Mouse (Mus musculus): Measurements from ENCODE around the gene Zfp82. TPM values are rescaled to one million over a fixed set of nuclear protein-coding genes. Genes with fewer than 3 reads are reported as not detected.

The Zfp82 gene
- polyA plus RNA-seq, 1 experiment from 2014 or later: 4.2 TPM

Small RNAs within 50 kb of the gene (microRNA-seq; reads per million reads assigned to microRNA genes)
- gene Gm23368: not detected

Other genes starting within 250 kb of the Zfp82 start
- gene Zfp940, start 219.2 kb downstream of the Zfp82 start, polyA plus RNA-seq (2014; fragmentation: Nextera tagmentation; extraction: Ambion mirVana): 1.8 and 2.3 TPM in 2 replicates
- 3.8 and 4.0 TPM in 2 replicates for gene Zfp420, start 212.9 kb downstream of the Zfp82 start, polyA plus RNA-seq (2014; fragmentation: Nextera tagmentation; extraction: Ambion mirVana)
- gene Zfp27, start 166.3 kb downstream of the Zfp82 start, polyA plus RNA-seq (2014; fragmentation: Nextera tagmentation; extraction: Ambion mirVana): 8.7 and 9.2 TPM in 2 replicates
- gene Zfp383, start 164.7 kb downstream of the Zfp82 start, polyA plus RNA-seq (2014; fragmentation: Nextera tagmentation; extraction: Ambion mirVana): 4.1 and 4.2 TPM in 2 replicates
- gene Zfp74, start 118.8 kb downstream of the Zfp82 start, polyA plus RNA-seq (2014; fragmentation: Nextera tagmentation; extraction: Ambion mirVana): 8.0 and 8.6 TPM in 2 replicates
- gene Zfp568, start 88.9 kb downstream of the Zfp82 start, polyA plus RNA-seq (2014; fragmentation: Nextera tagmentation; extraction: Ambion mirVana): 23.7 and 27.4 TPM in 2 replicates
- gene Zfp14, start 21.5 kb downstream of the Zfp82 start, polyA plus RNA-seq (2014; fragmentation: Nextera tagmentation; extraction: Ambion mirVana): 4.0 and 4.8 TPM in 2 replicates
- gene Gm26920, start 17.5 kb upstream of the Zfp82 start, polyA plus RNA-seq (2014; fragmentation: Nextera tagmentation; extraction: Ambion mirVana): 0.70 TPM in 1 of 2 replicates, not detected in the other
- gene Zfp566, start 17.6 kb upstream of the Zfp82 start, polyA plus RNA-seq (2014; fragmentation: Nextera tagmentation; extraction: Ambion mirVana): 5.2 and 6.4 TPM in 2 replicates
- 85.2 and 91.3 TPM in 2 replicates for gene Zfp260, start 21.9 kb upstream of the Zfp82 start, polyA plus RNA-seq (2014; fragmentation: Nextera tagmentation; extraction: Ambion mirVana)
- gene Zfp382, start 49.0 kb upstream of the Zfp82 start, polyA plus RNA-seq (2014; fragmentation: Nextera tagmentation; extraction: Ambion mirVana): 6.4 and 8.5 TPM in 2 replicates
- gene Zfp146, start 96.8 kb upstream of the Zfp82 start, polyA plus RNA-seq (2014; fragmentation: Nextera tagmentation; extraction: Ambion mirVana): 7.2 and 9.0 TPM in 2 replicates
- gene Cox7a1, start 111.2 kb upstream of the Zfp82 start, polyA plus RNA-seq (2014; fragmentation: Nextera tagmentation; extraction: Ambion mirVana): 544 and 589 TPM in 2 replicates
- gene Capns1, start 125.9 kb upstream of the Zfp82 start, polyA plus RNA-seq (2014; fragmentation: Nextera tagmentation; extraction: Ambion mirVana): 63.0 and 73.7 TPM in 2 replicates
- gene Polr2i, start 159.0 kb upstream of the Zfp82 start, polyA plus RNA-seq (2014; fragmentation: Nextera tagmentation; extraction: Ambion mirVana): 126 and 145 TPM in 2 replicates
- 137 and 144 TPM in 2 replicates for gene Tbcb, start 159.4 kb upstream of the Zfp82 start, polyA plus RNA-seq (2014; fragmentation: Nextera tagmentation; extraction: Ambion mirVana)
- not detected in 2 replicates for gene Ovol3, start 162.8 kb upstream of the Zfp82 start, polyA plus RNA-seq (2014; fragmentation: Nextera tagmentation; extraction: Ambion mirVana)
- gene Thap8, start 207.2 kb upstream of the Zfp82 start, polyA plus RNA-seq (2014; fragmentation: Nextera tagmentation; extraction: Ambion mirVana): 0.35 and 0.72 TPM in 2 replicates
- 8.7 and 9.4 TPM in 2 replicates for gene Wdr62, start 207.5 kb upstream of the Zfp82 start, polyA plus RNA-seq (2014; fragmentation: Nextera tagmentation; extraction: Ambion mirVana)
- 10.1 and 12.8 TPM in 2 replicates for gene Clip3, start 218.8 kb upstream of the Zfp82 start, polyA plus RNA-seq (2014; fragmentation: Nextera tagmentation; extraction: Ambion mirVana)
- 68.9 and 70.6 TPM in 2 replicates for gene Alkbh6, start 235.8 kb upstream of the Zfp82 start, polyA plus RNA-seq (2014; fragmentation: Nextera tagmentation; extraction: Ambion mirVana)
- 8.1 and 13.0 TPM in 2 replicates for gene Syne4, start 241.9 kb upstream of the Zfp82 start, polyA plus RNA-seq (2014; fragmentation: Nextera tagmentation; extraction: Ambion mirVana)
- gene E130208F15Rik, start 248.8 kb upstream of the Zfp82 start, polyA plus RNA-seq (2014; fragmentation: Nextera tagmentation; extraction: Ambion mirVana): not detected in 2 replicates

Data from heart, embryonic 14.5 days (tissue).